Mouse (Mus musculus): Measurements from ENCODE around the gene Metrnl. TPM values are rescaled to one million over a fixed set of nuclear protein-coding genes. Genes with fewer than 3 reads are reported as not detected.

Metrnl gene
- total RNA-seq, 4 experiments from 2014 or later = 5.1 to 7.8 (median 5.6) TPM

DNA sequence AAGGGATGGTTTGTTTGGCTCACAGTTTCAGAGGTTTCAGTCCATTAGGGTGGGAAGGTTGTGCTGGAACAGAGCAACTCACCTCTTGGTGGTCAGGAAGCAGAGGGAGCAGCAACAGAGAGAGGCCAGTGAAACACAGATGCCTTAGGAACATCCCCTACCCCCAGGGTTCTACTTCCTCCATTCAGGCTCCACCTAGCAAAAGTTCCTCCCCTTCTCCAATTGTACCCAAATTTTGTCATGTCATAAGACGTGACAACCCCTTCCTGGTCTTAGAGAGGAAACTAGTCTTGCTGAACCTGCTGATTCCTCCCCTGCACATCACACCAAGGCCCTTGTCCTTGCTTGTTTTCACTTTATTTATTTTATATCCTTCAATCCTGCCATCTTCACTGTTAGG lies 32.8 kb downstream of the Metrnl start:
- no peak for DNase-seq (ENCODE audit: low spot score in 2 of 2)

DNA sequence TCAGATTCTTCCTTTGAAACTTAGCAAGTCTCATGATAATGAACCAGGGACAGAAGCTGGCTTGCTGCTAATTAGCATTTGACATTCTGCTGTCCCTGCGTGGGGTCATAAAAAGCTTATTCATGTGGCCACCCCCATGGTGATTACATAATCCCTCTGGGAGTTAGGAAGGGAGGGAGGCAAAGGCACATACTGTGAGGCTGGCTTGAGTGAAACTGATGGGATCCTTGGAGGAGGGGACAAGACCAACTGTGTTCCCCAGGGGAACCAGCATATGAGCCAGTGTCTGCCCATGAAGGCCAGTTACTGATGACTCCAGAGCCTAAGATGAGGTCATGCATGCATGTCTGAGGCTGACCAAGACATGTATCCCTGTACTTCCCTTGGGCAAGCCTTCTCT lies 33.5 kb downstream of the Metrnl start:
- DNase-seq (ENCODE audit: low spot score in 2 of 2) = no peak

DNA sequence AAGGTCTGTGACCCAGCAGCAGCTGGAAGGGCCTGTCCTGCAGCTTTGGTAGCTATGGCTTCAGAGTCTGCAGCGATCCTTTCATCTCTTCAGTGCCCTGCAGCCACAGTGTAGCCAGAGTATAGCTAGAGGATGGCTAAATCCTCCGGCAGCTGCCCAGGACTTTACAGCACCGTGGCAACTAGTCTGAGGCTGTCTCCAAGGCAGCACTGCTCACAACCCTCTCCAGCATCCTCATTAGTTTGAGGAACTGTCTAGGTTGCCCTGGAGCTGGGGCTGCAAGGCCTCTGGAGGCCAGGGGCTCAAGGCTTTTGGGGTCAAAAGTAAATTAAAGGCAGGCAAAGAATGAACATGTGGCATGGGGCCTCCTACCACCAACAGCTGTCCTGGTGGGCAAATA lies 37.3 kb downstream of the Metrnl start:
- no peak for DNase-seq (ENCODE audit: low spot score in 2 of 2)

DNA sequence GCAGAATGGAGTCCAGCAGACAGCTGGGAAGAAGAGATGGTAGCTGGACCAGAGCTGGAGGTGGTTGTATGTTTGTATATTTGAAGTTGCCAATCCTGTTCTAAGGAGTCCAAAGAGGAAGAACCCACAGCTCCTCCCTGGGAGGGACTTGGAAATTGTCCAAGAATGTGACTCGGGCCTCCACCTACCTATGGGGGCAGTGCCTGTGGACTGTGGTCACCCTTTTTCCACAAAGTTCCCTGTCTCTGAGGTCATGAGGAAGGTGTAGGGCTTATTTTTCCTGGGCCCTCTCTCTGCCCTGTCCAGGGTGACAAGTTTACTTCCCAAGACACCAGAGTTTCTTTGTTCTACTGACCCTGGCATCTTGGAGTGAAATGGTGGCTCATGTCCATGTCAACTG lies 39.6 kb downstream of the Metrnl start:
- DNase-seq (ENCODE audit: low spot score in 2 of 2) = peak; percentile 9 to 13

DNA sequence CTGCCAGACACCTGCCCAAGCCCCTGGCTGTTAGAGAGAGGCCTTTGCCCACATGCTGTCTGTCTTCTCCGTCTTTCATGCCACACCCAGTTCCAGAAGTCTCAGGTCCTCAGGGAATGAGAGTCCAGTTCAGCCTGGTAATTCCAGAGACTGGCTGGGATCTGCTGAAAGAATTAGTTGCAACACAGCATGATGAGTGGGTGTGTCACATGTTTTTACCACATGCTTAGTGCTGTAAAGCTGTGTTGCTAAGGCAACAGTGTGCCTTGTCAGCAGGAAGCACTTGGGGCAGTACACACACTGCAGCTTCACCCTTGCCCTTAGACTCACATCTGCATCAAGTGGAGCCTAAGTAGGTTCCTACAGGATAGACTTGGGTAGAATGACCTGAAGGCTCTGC lies 40.1 kb downstream of the Metrnl start:
- peak in 1 of 2 experiments; percentile 9 for DNase-seq (ENCODE audit: low spot score in 2 of 2)

DNA sequence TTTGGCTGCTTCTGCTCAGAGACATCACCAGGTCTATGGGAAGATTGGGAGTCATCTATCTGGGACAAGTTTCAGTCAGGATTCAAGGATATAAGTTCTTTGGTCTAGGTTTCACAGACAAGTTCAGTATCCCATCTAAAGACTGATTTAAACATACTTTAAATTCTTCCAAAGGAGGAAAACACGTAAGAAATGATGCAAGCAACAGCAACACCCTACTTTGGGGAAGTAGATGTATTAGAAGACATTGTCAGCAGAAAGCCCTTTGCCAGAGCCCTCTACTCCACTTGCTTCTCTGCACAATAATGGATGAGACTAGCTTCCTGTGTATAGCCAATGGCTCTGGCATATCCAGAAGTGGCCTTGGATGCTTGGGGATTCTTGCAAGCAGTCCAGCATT lies 41.8 kb downstream of the Metrnl start:
- no peak for DNase-seq (ENCODE audit: low spot score in 2 of 2)

DNA sequence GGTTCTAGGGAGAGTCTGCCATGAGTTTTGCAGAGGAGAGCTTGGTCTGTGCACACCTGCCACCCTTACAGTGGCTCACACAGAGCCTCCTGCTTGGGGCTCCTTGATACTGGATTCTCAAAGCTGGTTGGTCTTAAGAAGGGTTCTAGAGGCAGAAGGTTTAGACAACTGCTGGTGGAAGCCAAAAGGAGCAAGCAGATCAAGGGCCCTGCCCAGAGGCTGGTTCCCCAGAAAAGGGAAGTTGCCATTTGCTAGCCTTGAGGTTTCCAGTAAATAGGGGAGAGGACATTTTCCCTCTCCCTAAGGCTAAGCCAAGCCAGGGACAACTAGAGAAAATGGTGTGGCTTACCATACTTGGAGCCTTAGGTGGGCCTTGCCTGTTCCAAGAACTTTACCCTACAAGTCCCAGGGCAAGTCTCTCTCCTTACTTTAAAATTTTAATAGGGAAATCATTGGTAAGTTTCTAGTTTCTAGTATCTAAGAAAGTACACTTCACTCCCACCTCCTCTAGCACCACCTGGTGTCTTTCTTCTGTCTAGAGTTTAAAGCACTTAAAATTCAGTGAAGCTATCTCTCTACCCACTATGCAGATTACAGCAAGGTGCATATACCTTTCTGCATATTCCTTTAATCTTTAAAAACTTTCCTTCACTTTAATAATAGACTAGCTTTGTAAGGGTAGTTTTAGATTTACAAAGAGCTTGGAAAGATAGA lies 42.7 kb downstream of the Metrnl start:
- no peak for DNase-seq (ENCODE audit: low spot score in 2 of 2)

DNA sequence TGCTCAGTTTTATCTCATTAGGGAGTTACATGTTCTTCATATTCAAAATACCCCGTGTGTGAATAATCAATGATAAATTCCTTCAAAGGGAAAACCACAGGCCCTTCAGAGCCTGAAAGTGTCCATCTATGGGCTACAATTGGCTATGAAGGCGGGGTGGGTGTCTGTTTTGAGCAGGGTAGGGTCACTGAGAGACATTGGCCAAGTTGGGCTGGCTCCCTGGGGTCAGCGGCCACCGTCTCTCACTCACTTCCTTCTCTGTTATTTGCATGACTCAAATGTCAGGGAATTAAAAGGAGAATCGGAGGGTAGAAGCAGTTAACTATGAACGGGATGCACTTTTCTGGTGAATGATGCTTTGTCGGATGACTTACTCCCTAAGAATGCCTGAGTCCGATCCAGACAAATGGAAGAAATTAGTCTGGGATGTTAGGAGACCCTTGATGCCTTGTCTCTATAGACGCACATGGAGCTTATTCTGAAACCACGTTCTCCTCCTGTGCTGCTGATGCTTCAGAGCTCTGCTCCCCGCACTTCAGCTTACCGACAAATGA lies 45.7 kb downstream of the Metrnl start:
- no peak for DNase-seq (ENCODE audit: low spot score in 2 of 2)

DNA sequence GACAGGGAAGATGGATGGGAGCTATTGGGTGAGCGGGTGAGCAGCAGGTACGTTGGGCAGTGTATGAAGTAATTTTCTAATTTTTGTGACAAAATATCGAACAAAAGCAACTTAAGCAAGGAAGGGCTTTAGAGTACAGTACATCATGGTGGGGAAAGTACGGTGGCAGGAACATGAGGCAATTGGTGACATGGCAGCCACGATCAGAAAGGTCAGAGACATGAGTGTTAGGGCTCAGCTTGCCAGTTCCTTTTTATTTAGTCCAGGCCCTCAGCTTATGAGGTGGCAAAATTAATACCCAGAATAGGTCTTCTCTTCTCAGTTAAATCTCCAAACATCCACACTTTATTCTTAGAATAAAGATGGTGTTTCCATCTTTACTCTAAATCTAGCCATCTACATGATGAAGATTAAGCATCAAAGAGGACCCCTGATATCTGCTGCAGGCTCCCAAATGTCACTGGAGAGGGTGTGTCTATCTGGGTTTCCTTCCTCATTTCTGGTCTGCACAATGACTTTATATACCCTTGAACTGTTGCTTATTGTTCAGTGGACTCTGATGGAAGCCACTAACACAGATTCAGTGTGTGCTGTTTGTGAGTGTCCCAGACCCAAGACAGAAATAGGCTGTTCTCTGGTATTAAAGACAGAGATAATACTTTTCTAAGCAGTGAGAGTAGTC lies 46.8 kb downstream of the Metrnl start:
- no peak for DNase-seq (ENCODE audit: low spot score in 2 of 2)

Other genes starting within 250 kb of the Metrnl start
- 10 to 100 TPM; 11.7 to 16.0 (median 15.0) TPM for gene Tbcd, start 249.6 kb upstream of the Metrnl start, total RNA-seq (2022)
- gene Zfp750, start 182.2 kb upstream of the Metrnl start, total RNA-seq (2022) = under 1 TPM; 0.51 to 0.80 (median 0.68) TPM
- gene B3gntl1, start 28.4 kb upstream of the Metrnl start, total RNA-seq (2022) = 1 to 10 TPM; 2.3 to 2.8 (median 2.5) TPM
- gene Ptchd3, start 128.7 kb downstream of the Metrnl start, total RNA-seq (2022) = not detected

Data from gastrocnemius, adult 8-10 months (tissue).